Mouse (Mus musculus) gastrocnemius, postnatal 10 days (tissue): ENCODE measurements around the gene Ect2l. TPM values are rescaled to one million over a fixed set of nuclear protein-coding genes. Genes with fewer than 3 reads are reported as not detected.

Experiments used
- DNase-seq: peaks from one replicate; pipeline ENCODE4 v3.0.0; 2021; ENCODE audit warnings: mixed read lengths
- long read RNA-seq, 2 experiments: library from polyadenylated mRNA; stranded (forward); transcript quantifications; one replicate each; pipeline ENCODE4 v2.0.0; 2021
- total RNA-seq, 2 experiments: library from RNA; stranded (reverse); gene quantifications; 2 replicates each; pipeline ENCODE4 v1.2.3; 2021

The Ect2l gene
- total RNA-seq: under 1 TPM; 0.34 to 0.49 TPM
- long read RNA-seq, experiment 1: 0 reads
- long read RNA-seq, experiment 2: 0 reads

DNA sequence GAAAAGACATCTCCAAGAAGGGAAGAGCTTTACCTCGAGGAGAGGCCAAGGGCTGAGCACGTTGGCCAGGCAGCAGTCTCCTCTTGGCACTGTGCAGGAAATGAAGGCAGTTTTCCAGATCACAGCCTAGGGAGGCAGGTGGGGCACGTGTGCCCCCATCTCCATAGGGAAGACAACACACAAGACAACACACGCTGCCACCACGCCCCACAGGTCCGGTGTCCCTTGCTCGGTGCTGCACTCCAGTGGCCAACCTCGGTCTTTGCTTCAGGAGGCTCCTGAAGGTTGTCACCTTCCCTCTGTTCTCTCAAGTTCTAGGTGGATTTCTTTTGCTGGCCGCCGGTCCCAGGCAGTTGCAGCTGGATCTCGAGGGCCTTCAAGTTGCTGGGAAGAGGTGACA, at the start of gene Ect2l:
Gene Ect2l (minus strand): TSS at position 165 of the 400 bp plus-strand sequence.
- DNase-seq: peak; percentile 25

DNA sequence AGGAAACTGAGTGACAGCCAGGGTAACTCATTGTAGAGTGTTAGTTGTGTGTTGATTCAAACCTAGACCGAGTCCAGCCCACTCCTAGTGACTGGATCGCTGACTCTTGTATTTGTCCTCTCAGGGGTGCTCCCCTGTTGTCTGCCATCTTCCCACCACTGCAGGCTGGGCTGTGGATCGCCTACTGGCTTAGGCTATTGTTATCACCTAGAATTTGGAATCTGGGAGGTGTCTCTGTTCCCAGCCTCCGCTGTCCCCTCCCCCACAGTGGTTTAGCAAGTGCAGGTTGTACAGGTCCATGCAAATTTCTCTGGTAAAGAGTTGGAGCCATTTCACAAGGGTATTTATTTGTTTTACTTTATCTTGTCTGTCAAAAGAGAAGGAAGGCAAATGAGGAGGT, 40.7 kb upstream of the Ect2l start:
- DNase-seq: no peak

DNA sequence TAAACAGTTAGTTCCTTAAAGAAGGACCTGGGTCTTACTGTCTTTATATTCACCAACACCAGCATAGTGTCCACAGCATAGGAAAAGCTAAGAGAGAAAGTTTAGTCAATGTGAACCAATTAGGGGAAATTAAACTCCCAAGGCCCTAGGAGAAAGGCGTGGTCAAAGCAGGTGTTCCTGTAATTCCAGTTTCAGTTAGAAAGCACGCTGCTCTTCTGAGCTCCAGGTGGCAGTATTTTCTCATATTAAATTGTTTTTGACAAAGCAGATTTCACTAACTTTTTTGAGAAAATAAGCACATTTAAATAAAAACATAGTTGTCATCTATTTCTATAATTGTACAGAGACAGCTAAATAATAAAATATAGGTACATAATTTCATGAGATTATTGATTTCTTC, 32.9 kb upstream of the Ect2l start:
- no peak for DNase-seq

- DNase-seq: no peak
Measured at GRCm38 (mm10) chr10:18237191-18237590, 26.5 kb upstream of the Ect2l start.

DNA sequence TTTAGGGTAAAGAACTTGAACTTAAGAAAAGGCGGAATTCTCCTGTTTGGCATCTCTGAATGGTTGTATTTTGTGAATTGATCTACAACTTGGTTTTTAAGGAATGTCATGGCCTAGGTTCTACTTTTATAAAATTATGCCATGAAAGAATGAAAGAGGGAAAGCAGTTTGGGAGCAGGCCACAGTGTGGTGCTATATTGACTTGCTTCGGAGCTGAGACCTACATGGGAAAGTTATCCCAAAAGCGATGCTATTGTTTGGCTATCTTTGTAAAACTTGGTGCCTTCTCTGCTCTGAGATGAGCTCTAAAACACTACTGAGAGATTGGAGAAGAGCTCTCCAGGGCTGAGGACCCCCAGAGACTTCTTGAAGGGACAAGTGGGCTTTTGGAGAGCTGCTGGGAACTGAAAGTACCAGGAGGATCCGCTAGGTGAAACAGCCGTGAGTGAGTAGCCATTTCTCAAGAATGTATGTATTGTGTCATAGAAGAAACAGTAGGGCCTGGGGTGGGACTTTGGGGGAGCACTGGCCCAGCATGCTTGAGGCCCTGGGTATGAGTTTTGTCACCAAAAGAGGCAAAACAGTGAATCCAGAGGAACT, 25.7 kb upstream of the Ect2l start:
- DNase-seq: no peak

DNA sequence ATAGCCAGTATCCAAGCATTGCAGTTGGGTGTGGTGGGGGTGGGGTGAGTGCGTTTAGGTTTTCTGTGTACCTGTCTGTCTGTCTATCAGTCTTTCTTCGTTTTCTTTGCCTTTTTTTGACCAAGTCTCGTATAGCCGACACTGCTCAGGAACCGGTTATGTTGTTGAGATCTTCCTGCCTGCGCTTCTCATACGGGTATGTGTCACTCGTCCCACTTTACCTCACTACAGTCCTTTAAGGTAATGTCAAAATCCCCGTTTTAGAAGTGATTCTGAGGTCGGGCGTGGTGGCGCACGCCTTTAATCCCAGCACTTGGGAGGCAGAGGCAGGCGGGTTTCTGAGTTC, 24.7 kb upstream of the Ect2l start:
- no peak for DNase-seq

GRCm38 (mm10) chr10:18234560-18235401, 24.1 kb upstream of the Ect2l start, which contains the start of gene Ccdc28a:
Ccdc28a (minus strand) TSS chr10:18234998.
- peak; percentile 93 for DNase-seq

DNA sequence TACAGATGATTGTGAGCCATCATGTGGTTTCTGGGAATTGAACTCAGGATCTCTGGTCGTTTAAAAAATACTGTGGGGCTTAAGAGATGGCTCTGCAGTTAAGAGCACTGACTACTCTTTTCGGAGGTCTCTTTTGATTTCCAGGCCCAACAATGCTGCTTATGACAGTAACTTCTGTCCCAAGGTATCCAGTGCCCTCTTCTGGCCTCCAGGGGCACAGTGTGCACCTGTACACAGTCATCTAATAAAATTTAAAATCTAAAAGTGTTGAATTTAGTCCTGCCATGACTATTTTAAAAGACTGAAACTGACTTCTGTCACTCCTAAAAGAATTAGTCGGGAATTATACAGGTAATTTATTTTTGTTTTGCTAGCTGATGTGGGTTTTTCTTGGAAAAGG, 23.2 kb upstream of the Ect2l start:
- DNase-seq: no peak

- DNase-seq: no peak
Measured at GRCm38 (mm10) chr10:18224386-18224785, 13.7 kb upstream of the Ect2l start.

DNA sequence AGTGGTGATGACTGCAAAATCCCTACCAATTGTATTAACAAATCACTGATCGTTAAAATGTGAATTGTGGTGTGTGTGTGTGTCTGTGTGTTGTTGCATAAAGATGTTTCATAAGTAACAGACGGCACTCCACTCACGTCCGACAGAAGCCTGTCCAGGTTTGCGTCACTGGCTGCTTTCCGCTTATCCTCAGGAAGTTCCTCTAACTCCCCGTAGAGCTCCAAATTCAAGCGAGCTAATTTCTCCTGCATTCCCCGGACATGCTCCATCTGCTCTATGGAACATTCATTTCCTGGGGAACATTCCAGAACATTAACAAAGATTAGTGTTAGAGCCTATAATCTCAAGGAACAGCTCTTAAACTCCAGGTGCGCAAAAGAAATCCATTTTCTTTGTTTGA, 8.7 kb upstream of the Ect2l start:
- DNase-seq: no peak

- no peak for DNase-seq
Measured at GRCm38 (mm10) chr10:18214124-18214523, 3.4 kb upstream of the Ect2l start.

- DNase-seq: no peak
Measured at GRCm38 (mm10) chr10:18213373-18213772, 2.7 kb upstream of the Ect2l start.

GRCm38 (mm10) chr10:18210119-18210518, 571 bp downstream of the Ect2l start:
- DNase-seq: no peak

DNA sequence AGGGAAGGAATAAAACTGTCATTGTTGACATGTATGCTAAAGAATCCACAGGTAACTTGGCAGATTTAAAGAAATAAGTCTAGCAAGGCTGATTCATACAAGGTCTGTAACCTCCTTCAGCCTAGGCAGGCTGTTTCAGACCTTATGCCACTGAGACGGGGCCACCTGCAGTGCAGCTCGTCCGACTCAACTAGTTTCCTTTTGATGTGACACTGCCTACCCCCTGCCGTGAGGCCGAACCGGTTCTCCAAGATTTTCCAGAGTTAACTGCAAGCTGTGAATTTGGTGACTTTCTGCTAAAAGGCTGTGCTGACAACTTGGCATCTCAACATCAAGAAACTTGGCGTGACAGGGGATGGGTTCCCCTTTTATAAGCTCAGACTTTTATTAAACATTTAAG, 6.6 kb downstream of the Ect2l start:
- no peak for DNase-seq

GRCm38 (mm10) chr10:18202401-18202800, 8.3 kb downstream of the Ect2l start:
- no peak for DNase-seq

DNA sequence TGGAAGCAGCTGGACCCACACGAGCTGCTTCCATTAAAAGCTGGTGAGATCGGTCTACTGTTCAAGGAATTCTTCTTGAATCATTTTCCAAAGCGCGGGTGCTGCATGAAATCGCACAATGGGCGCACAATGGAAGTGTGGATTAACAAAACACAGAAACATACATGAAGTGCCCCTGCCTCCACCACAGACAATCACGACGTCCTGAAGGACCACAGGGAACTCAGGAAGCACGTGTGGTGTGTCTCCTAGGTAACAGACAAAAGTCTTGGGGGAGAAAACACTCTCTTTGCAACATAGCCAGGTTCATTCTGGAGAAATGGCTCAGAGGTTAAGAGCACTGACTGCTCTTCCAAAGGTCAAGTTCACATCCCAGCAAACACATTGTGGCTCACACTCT, 10.0 kb downstream of the Ect2l start:
- no peak for DNase-seq

- no peak for DNase-seq
Measured at GRCm38 (mm10) chr10:18199919-18200318, 10.8 kb downstream of the Ect2l start.

- no peak for DNase-seq
Measured at GRCm38 (mm10) chr10:18198286-18199015, 12.2 kb downstream of the Ect2l start.

GRCm38 (mm10) chr10:18197206-18197979, 13.3 kb downstream of the Ect2l start:
- peak; percentile 62 for DNase-seq

DNA sequence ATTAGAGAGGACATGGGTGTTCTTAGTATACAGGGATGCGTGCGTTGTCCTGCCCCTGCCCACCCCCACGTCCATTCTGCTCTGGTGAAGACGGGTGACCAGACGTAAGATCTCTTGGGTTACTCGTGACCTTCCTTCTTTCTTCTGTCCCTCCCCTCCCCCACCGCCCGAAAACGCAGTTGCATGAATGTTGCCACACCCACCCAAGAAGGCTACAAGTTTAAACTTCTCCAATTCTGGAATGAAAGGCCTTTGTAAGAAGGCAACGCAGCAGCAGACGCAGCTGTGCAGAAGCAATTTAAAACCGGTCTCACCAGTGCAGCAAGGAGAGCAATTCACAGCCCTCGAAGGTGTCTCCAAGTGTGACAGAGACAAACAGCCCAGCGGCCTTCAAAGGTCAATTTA, 16.0 kb downstream of the Ect2l start:
- no peak for DNase-seq

DNA sequence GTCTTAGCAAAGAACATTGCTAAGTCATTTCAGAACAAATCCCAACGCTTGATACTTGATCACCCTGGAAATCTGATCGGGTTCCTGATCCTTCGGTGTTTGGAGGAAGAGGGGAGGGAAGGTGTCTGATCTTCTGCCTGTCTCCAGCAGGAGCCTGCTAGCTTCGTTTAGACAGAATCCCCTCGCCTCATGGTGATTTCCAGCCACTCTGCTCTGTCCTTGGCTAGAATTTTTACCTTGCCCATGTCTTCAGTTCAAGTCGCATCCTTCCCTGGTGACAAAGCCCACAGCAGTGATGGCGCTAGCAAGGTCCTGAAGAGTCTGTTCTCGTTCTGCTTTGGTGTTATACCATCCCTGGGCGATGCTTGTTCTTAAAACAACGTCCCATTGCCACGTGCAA, 16.5 kb downstream of the Ect2l start:
- no peak for DNase-seq

GRCm38 (mm10) chr10:18193221-18193620, 17.5 kb downstream of the Ect2l start:
- DNase-seq: no peak
